Mouse (Mus musculus): ENCODE data around the gene Cops7b. TPM values are rescaled to one million over a fixed set of nuclear protein-coding genes. Genes with fewer than 3 reads are reported as not detected.

The Cops7b gene
- polyA plus RNA-seq, 1 experiment = 18.4 TPM

DNA sequence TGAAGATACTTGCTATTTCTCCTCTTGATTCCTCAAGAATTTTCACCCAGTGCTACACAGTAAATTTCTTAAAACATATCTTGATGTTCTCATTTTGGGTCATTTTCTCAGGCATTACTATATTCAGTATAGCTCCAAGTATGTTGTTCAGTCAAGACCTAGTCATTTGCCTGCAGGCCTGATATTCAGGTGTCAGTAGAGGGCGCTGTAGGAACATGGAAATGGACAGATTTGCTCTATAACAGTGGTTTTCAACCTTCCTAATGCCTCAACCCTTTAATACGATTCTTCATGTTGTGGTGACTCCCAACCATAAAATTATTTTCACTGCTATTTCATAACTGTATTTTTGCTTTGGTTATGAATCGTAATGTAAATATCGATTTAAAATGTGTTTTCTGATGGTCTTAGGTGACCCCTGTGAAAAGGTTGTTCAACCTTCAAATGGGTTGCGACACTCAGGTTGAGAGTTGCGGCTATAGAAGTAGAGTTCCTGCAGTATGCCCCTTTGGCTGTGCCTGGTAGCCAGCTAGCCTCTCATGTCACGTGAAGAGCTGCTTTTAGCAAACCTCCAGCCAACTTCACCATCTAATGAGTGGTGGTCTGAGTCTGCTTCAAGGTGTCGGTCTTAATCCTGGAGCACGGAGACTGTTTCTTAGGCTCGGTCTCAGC is 35.9 kb downstream of the Cops7b start:
- peaks cover 7% of the 10 kb centered on the region; the same call in 1 of the 2 replicates for H3K4me1 ChIP-seq (ENCODE audit: control insufficient read depth, insufficient read depth, insufficient read length, low read length)
- no peak overlapping the region for H3K4me3 ChIP-seq (ENCODE audit: low read depth, low read length)
- no peaks in the 10 kb centered on the region for H3K36me3 ChIP-seq (ENCODE audit: control insufficient read depth, insufficient read depth, low read length)
- no peaks in the 10 kb centered on the region for H3K27me3 ChIP-seq (ENCODE audit: control insufficient read depth, insufficient read depth, low read length)
- no peak overlapping the region for H3K27ac ChIP-seq (ENCODE audit: insufficient read depth, low read depth, low read length)
- WGBS = 59% methylated on average over 10 of the region's 10 CpGs
- TF ChIP-seq CTCF (IDR thresholded peaks at IDR 0.05; ENCODE audit: extremely low read depth, insufficient read length, insufficient replicate concordance, low read depth, low read length) (no peak), POLR2A (IDR thresholded peaks at IDR 0.05; ENCODE audit: low read depth, low read length) (no peak)

GRCm38 (mm10) chr1:86622296-86622695 is 39.6 kb downstream of the Cops7b start:
- WGBS = 65% methylated on average over 2 of the region's 2 CpGs
- TF ChIP-seq CTCF (IDR thresholded peaks at IDR 0.05; ENCODE audit: extremely low read depth, insufficient read length, insufficient replicate concordance, low read depth, low read length) (no peak), POLR2A (IDR thresholded peaks at IDR 0.05; ENCODE audit: low read depth, low read length) (no peak)

DNA sequence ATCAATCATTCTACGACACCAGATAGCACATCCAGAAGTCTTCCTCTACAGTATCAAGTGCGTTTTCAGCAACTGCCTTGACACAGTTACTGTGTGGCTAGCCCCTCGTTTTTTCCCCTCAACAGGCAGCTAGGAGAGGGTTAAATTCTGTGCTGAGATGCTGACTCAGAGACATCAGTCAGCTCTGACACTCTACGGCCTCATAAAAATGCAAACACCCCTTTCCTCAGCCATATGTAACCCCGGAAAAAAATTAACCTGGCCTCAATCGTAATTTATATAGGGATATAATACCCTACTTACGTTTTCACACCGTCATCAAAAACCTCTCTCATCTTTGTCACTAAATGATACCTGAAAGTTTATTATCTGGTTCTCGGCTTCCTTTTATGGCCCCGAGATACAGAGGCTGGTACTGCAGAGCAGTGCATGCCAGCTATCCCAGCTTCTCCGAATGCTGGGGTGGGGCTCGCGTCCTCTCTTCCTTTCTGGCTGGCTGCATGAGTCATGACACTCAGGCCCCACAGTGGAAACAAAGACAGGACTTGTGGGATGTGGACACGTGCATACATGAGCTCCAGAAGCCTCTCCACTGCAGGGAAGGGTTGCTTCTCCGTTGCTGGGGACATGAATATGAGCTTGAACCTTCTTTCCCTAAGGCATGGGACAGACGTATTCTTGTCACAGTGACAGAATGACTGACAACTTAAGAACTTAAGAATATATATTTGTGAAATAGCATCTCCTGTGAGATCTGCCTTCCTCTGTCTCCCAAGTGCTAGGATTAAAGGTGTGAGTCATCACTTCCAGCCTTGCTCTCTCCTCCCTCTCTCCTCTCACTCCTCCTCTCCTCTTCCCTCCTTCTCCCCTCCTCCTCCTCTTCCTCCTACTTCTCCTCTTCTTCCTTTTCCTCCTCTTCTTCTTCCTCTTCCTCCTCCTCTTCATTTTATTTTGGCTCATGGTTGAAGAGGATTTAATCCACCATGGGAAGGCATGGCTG is 40.6 kb downstream of the Cops7b start:
- Histone ChIP-seq H3K4me3 (ENCODE audit: low read depth, low read length) (no peak overlapping the region), H3K27ac (ENCODE audit: insufficient read depth, low read depth, low read length) (no peak overlapping the region), H3K36me3 (ENCODE audit: control insufficient read depth, insufficient read depth, low read length) (no peaks in the 10 kb centered on the region), H3K27me3 (ENCODE audit: control insufficient read depth, insufficient read depth, low read length) (no peaks in the 10 kb centered on the region), H3K4me1 (ENCODE audit: control insufficient read depth, insufficient read depth, insufficient read length, low read length) (peaks cover 15% of the 10 kb centered on the region; the same call in 1 of the 2 replicates)
- TF ChIP-seq POLR2A (IDR thresholded peaks at IDR 0.05; ENCODE audit: low read depth, low read length) = no peak
- no peak for TF ChIP-seq CTCF (IDR thresholded peaks at IDR 0.05; ENCODE audit: extremely low read depth, insufficient read length, insufficient replicate concordance, low read depth, low read length)
- WGBS = 19% methylated on average over 16 of the region's 16 CpGs

More at GRCm38 (mm10) chr1:86622296-86622695, 39.6 kb downstream of the Cops7b start:
- no peak overlapping the region for H3K4me3 ChIP-seq (ENCODE audit: low read depth, low read length)
- no peak overlapping the region for H3K27ac ChIP-seq (ENCODE audit: insufficient read depth, low read depth, low read length)
- H3K27me3 ChIP-seq (ENCODE audit: control insufficient read depth, insufficient read depth, low read length) = no peaks in the 10 kb centered on the region
- H3K36me3 ChIP-seq (ENCODE audit: control insufficient read depth, insufficient read depth, low read length) = no peaks in the 10 kb centered on the region
- peaks cover 7% of the 10 kb centered on the region; the same call in 1 of the 2 replicates for H3K4me1 ChIP-seq (ENCODE audit: control insufficient read depth, insufficient read depth, insufficient read length, low read length)

GRCm38 (mm10) chr1:86628270-86628669 is 45.6 kb downstream of the Cops7b start:
- peaks cover 26% of the 10 kb centered on the region; the same call in 1 of the 2 replicates for H3K4me1 ChIP-seq (ENCODE audit: control insufficient read depth, insufficient read depth, insufficient read length, low read length)

DNA sequence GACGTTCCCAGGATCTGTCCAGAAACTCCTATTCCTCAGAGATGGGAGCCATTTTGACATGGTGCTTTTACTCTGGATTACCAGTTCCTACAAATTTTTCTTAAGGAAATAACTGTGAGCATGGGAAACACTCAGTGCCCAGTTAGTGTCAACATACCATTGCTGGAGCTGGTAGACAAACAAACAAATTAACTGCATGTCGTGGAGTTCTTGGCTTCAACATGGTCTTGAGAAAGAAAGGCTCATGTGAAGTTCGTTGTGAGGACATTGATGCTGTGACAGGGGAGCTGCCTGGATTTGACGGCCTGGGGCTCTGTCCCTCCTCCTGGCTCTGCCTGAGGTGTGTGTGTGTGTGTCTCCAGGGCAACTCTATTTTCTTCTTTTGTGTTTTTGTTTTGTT is 47.2 kb downstream of the Cops7b start:
- Histone ChIP-seq H3K27me3 (ENCODE audit: control insufficient read depth, insufficient read depth, low read length) (no peaks in the 10 kb centered on the region), H3K4me1 (ENCODE audit: control insufficient read depth, insufficient read depth, insufficient read length, low read length) (peaks cover 26% of the 10 kb centered on the region; the same call in 1 of the 2 replicates), H3K36me3 (ENCODE audit: control insufficient read depth, insufficient read depth, low read length) (no peaks in the 10 kb centered on the region), H3K4me3 (ENCODE audit: low read depth, low read length) (no peak overlapping the region), H3K27ac (ENCODE audit: insufficient read depth, low read depth, low read length) (no peak overlapping the region)
- TF ChIP-seq POLR2A (IDR thresholded peaks at IDR 0.05; ENCODE audit: low read depth, low read length) (no peak), CTCF (IDR thresholded peaks at IDR 0.05; ENCODE audit: extremely low read depth, insufficient read length, insufficient replicate concordance, low read depth, low read length) (no peak)
- 81% methylated on average over 4 of the region's 4 CpGs for WGBS

More at GRCm38 (mm10) chr1:86628270-86628669, 45.6 kb downstream of the Cops7b start:
- Histone ChIP-seq H3K36me3 (ENCODE audit: control insufficient read depth, insufficient read depth, low read length) (no peaks in the 10 kb centered on the region), H3K27ac (ENCODE audit: insufficient read depth, low read depth, low read length) (no peak overlapping the region), H3K4me3 (ENCODE audit: low read depth, low read length) (no peak overlapping the region), H3K27me3 (ENCODE audit: control insufficient read depth, insufficient read depth, low read length) (no peaks in the 10 kb centered on the region)
- 63% methylated on average over 3 of the region's 3 CpGs for WGBS
- TF ChIP-seq CTCF (IDR thresholded peaks at IDR 0.05; ENCODE audit: extremely low read depth, insufficient read length, insufficient replicate concordance, low read depth, low read length) = no peak
- TF ChIP-seq POLR2A (IDR thresholded peaks at IDR 0.05; ENCODE audit: low read depth, low read length) = no peak

- 71% methylated on average over 4 of the region's 4 CpGs for WGBS
Observed at GRCm38 (mm10) chr1:86630527-86630926, 47.8 kb downstream of the Cops7b start.

More at GRCm38 (mm10) chr1:86630527-86630926, 47.8 kb downstream of the Cops7b start:
- Histone ChIP-seq H3K36me3 (ENCODE audit: control insufficient read depth, insufficient read depth, low read length) (no peaks in the 10 kb centered on the region), H3K4me1 (ENCODE audit: control insufficient read depth, insufficient read depth, insufficient read length, low read length) (peaks cover 26% of the 10 kb centered on the region; the same call in 1 of the 2 replicates), H3K4me3 (ENCODE audit: low read depth, low read length) (no peak overlapping the region), H3K27ac (ENCODE audit: insufficient read depth, low read depth, low read length) (no peak overlapping the region), H3K27me3 (ENCODE audit: control insufficient read depth, insufficient read depth, low read length) (no peaks in the 10 kb centered on the region)
- TF ChIP-seq CTCF (IDR thresholded peaks at IDR 0.05; ENCODE audit: extremely low read depth, insufficient read length, insufficient replicate concordance, low read depth, low read length) (no peak), POLR2A (IDR thresholded peaks at IDR 0.05; ENCODE audit: low read depth, low read length) (no peak)
